Mouse (Mus musculus): ENCODE results near the gene Map3k6. TPM values are rescaled to one million over a fixed set of nuclear protein-coding genes. Genes with fewer than 3 reads are reported as not detected.

Gene Map3k6
- polyA plus RNA-seq, 1 experiment: 8.1 TPM

DNA sequence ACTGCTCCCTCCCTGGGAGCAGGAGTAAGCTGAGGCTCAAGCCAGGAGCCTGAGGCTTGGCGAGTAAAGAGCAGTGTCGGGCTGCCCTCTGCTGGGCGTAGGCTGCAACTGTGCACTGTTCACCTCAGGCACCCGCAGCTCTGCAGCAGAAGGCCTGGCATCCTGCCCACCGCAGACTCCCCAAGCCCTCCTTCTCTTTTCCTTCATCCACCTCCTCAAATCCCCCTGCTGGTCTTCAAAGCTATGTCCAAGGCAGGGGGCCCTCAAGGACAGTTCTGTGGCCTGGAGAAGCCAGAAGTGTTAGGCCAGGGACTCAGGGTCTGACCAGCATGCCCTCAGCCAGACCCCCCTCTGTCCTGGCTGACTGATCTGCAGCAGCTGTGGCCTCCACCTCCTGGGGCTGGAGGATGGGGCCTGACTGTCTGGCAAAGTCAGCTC is 57.2 kb downstream of the Map3k6 start:
- Histone ChIP-seq H3K27ac (replicated peaks; ENCODE audit: low read depth, low read length) (no peak overlapping the region), H3K4me3 (ENCODE audit: insufficient read depth, low read depth, low read length) (no peak overlapping the region), H3K4me1 (ENCODE audit: control insufficient read depth, insufficient read depth, insufficient read length, low read length) (no peaks in the 10 kb centered on the region)

DNA sequence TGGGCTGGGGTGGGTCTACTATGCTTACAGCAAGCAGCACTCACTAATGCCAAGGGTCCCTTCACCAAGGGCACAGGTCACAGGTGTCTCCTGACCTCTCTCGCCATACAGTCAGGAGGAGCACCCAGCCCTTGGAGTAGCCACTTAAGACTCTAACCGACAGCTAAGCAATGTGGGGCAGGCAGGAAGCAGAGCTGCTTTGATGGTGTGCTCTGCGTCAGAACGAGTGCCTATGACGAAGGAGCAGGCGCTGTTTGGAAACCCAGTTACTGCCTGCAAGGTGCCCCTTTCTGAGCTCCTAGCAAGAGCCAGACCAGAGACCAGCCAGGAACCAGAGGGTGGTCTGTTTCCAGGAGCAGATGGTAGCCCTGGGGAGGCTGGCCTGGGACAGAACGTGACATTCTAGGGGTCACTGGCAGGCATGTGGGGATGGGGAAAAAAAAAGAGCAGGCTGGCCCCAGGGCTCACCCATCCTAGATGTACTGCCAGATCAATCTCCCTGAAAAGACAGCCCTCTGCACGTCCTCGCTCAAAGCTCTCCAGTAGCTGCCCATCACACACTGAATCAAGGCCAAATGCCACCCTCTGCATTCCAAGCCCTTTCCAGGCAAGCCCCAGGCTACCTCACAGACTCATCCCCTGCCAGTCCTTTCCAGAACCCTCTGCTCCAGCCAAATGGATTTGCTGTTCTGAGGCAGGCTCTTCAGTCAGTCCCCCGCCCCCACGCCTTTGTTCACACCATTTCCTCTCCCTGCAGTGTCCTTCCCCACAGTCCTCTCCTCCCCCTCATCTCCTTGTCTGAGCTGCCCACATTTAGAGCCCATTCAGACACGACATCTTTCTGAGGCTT is 58.1 kb downstream of the Map3k6 start:
- no peak overlapping the region for H3K4me3 ChIP-seq (ENCODE audit: insufficient read depth, low read depth, low read length)
- H3K27ac ChIP-seq (replicated peaks; ENCODE audit: low read depth, low read length): no peak overlapping the region
- H3K4me1 ChIP-seq (ENCODE audit: control insufficient read depth, insufficient read depth, insufficient read length, low read length): no peaks in the 10 kb centered on the region

DNA sequence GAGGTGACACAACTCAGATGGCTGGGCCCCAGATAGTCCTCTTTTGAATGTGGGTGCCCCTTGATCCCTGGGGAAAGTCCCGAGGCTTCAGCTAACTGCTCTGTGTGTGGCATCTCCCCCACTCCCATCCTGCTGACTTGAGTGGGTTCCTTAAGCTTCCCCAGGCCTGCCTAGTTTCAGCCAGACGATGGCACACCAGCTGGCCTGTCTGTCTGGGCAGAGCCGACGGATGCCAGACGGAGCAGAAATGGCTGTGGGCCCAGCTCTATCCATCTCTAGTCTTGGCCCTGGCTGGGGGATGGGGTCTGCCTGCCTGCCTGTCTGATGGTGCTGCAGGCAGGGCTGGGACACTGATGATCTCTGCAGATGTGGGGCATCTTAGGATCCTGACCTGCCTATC is 59.1 kb downstream of the Map3k6 start:
- Histone ChIP-seq H3K4me3 (ENCODE audit: insufficient read depth, low read depth, low read length) (no peak overlapping the region), H3K4me1 (ENCODE audit: control insufficient read depth, insufficient read depth, insufficient read length, low read length) (no peaks in the 10 kb centered on the region), H3K27ac (replicated peaks; ENCODE audit: low read depth, low read length) (no peak overlapping the region)

DNA sequence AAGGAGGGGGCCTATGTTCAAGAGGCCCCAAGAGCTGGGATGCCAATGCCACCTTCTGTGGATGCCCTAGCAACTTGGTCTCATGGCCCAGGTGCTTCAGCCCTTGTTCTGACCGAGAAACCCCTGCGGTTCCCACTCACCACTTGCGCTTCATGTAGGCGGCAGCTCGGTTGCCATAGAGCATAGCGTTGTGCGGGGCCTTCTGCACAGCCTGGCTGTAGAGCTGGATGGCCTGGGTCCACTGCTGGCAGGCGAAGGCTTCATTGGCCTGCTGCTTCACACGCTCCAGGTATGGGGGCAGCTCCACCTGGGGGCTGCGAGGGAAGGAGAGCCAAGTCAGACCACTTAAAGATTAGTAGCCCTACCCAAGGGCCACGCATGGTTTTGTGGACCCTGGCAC is 59.8 kb downstream of the Map3k6 start:
- H3K4me1 ChIP-seq (ENCODE audit: control insufficient read depth, insufficient read depth, insufficient read length, low read length): no peaks in the 10 kb centered on the region
- no peak overlapping the region for H3K4me3 ChIP-seq (ENCODE audit: insufficient read depth, low read depth, low read length)
- H3K27ac ChIP-seq (replicated peaks; ENCODE audit: low read depth, low read length): no peak overlapping the region

DNA sequence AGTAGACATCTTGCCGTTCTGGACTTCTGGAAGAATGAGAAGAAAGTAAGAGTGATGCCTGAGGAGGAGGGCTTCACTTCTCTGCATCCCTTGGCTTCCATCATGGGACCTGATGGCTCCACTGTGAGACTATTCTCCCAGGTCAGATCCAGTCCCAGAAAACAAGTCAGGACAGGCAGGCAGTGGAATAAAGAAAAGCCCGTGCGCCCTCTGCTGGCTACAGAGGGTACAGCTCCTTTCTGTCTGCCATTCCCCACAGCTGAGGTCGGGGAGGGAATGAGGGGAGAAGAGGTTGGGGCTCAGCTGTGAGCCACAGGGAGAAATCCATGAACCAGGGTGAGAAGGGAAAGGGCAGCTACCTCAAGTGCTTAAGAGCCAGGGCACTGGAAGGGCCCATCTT is 61.2 kb downstream of the Map3k6 start:
- H3K27ac ChIP-seq (replicated peaks; ENCODE audit: low read depth, low read length): no peak overlapping the region
- H3K4me1 ChIP-seq (ENCODE audit: control insufficient read depth, insufficient read depth, insufficient read length, low read length): no peaks in the 10 kb centered on the region
- H3K4me3 ChIP-seq (ENCODE audit: insufficient read depth, low read depth, low read length): no peak overlapping the region

Other genes starting within 250 kb of the Map3k6 start
- 16.4 and 26.1 TPM in 2 replicates for gene Ahdc1, start 229.6 kb upstream of the Map3k6 start, polyA plus RNA-seq (2012; ENCODE audit: insufficient read depth, insufficient read length, missing spikeins)
- gene Wasf2, start 110.3 kb upstream of the Map3k6 start, polyA plus RNA-seq (2012; ENCODE audit: insufficient read depth, insufficient read length, missing spikeins): 39.6 and 39.8 TPM in 2 replicates
- gene Cd164l2, start 28.7 kb upstream of the Map3k6 start, polyA plus RNA-seq (2012; ENCODE audit: insufficient read depth, insufficient read length, missing spikeins): 3.3 and 4.1 TPM in 2 replicates
- gene Gpr3, start 28.3 kb upstream of the Map3k6 start, polyA plus RNA-seq (2012; ENCODE audit: insufficient read depth, insufficient read length, missing spikeins): not detected in 2 replicates
- 2.4 and 3.2 TPM in 2 replicates for gene Sytl1, start 22.3 kb downstream of the Map3k6 start, polyA plus RNA-seq (2012; ENCODE audit: insufficient read depth, insufficient read length, missing spikeins)
- gene Tmem222, start 37.0 kb downstream of the Map3k6 start, polyA plus RNA-seq (2012; ENCODE audit: insufficient read depth, insufficient read length, missing spikeins): 28.8 and 34.4 TPM in 2 replicates
- 25.6 TPM in 2 replicates for gene Wdtc1, start 112.7 kb downstream of the Map3k6 start, polyA plus RNA-seq (2012; ENCODE audit: insufficient read depth, insufficient read length, missing spikeins)
- 8.6 and 10.3 TPM in 2 replicates for gene Slc9a1, start 128.9 kb downstream of the Map3k6 start, polyA plus RNA-seq (2012; ENCODE audit: insufficient read depth, insufficient read length, missing spikeins)
- gene Tent5b, start 239.3 kb downstream of the Map3k6 start, polyA plus RNA-seq (2012; ENCODE audit: insufficient read depth, insufficient read length, missing spikeins): 0.44 TPM in 1 of 2 replicates, not detected in the other